25 mouse cellular contexts compared by ENCODE assay signal in the genomic region with DNA sequence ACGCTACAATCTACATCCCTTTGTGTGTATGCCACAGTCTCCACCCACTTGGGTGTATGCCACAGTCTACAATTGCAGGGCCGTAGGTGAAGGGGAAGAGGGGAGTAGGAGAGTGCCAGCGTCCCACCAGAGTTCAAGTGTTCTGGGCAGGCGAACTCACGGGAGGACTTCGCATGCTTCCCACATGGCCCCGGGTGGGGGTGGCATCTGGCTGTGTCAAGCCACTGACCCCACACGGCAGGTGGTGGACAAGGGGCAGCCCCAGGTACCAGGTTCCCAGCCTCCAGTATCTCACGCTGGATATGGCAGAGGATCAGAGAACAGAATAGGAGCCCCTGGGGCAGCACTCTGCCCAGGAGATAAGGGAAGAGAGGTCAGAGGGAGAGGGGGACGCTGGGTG.
"Had no signal": no experiment of that assay in that cellular context is flagged by ENCODE, and none has a peak within 500 bp of the region (broad histone marks: within the 10 kb centered on the region; RNA-seq: fewer than 3 reads in every experiment).

No protein-coding gene starts in this region.

- H3K9ac ChIP-seq: heart, embryonic 13.5 days; heart, embryonic 15.5 days; hindbrain, embryonic 12.5 days; hindbrain, embryonic 14.5 days; intestine, embryonic 15.5 days; limb, embryonic 13.5 days; limb, embryonic 15.5 days; liver, embryonic 12.5 days had no signal

- H3K9me3 ChIP-seq: heart, embryonic 13.5 days; heart, embryonic 15.5 days; hindbrain, embryonic 10.5 days; hindbrain, embryonic 12.5 days; intestine, embryonic 15.5 days; limb, embryonic 13.5 days; limb, embryonic 15.5 days; liver, embryonic 12.5 days had no signal

- H3K4me3 ChIP-seq: heart, embryonic 13.5 days; heart, embryonic 15.5 days; hindbrain, embryonic 10.5 days; hindbrain, embryonic 12.5 days; intestine, embryonic 15.5 days; layer of hippocampus, adult 2 months; limb, embryonic 13.5 days; limb, embryonic 15.5 days; liver, embryonic 12.5 days had no signal

- H3K27me3 ChIP-seq: heart, embryonic 13.5 days; hindbrain, embryonic 12.5 days; intestine, embryonic 15.5 days; limb, embryonic 13.5 days; limb, embryonic 15.5 days; liver, embryonic 12.5 days had no signal

- H3K36me3 ChIP-seq: heart, embryonic 13.5 days; heart, embryonic 15.5 days; hindbrain, embryonic 10.5 days; hindbrain, embryonic 12.5 days; intestine, embryonic 15.5 days; limb, embryonic 13.5 days; limb, embryonic 15.5 days; liver, embryonic 12.5 days had no signal

- H3K4me1 ChIP-seq: heart, embryonic 15.5 days; hindbrain, embryonic 10.5 days; hindbrain, embryonic 12.5 days; intestine, embryonic 15.5 days; limb, embryonic 13.5 days; limb, embryonic 15.5 days had no signal

- H3K4me2 ChIP-seq: heart, embryonic 11.5 days; heart, embryonic 13.5 days; heart, embryonic 15.5 days; hindbrain, embryonic 12.5 days; hindbrain, embryonic 14.5 days; intestine, embryonic 15.5 days; limb, embryonic 13.5 days; limb, embryonic 15.5 days; liver, embryonic 12.5 days had no signal

- DNase-seq: gastrocnemius, postnatal 14 days; gastrocnemius, postnatal 36 days; heart, adult 18-20 months; heart, postnatal 4 days; kidney, adult 18-20 months; kidney, adult 8-10 months; kidney, postnatal 10 days; kidney, postnatal 25 days; kidney, postnatal 4 days; layer of hippocampus, postnatal 36 days; left cerebral cortex, postnatal 4 days had no signal

- ATAC-seq: hindbrain, embryonic 16.5 days; inflammation-experienced regulatory T-cells, adult 6 months; intestine, embryonic 15.5 days; intestine, postnatal 0 days; liver, embryonic 12.5 days had no signal

- H3K27ac ChIP-seq: heart, embryonic 13.5 days; heart, embryonic 15.5 days; hindbrain, embryonic 10.5 days; hindbrain, embryonic 12.5 days; hindbrain, embryonic 14.5 days; intestine, embryonic 15.5 days; layer of hippocampus, adult 2 months; limb, embryonic 13.5 days; limb, embryonic 15.5 days; liver, embryonic 12.5 days had no signal
